In the genomic region with DNA sequence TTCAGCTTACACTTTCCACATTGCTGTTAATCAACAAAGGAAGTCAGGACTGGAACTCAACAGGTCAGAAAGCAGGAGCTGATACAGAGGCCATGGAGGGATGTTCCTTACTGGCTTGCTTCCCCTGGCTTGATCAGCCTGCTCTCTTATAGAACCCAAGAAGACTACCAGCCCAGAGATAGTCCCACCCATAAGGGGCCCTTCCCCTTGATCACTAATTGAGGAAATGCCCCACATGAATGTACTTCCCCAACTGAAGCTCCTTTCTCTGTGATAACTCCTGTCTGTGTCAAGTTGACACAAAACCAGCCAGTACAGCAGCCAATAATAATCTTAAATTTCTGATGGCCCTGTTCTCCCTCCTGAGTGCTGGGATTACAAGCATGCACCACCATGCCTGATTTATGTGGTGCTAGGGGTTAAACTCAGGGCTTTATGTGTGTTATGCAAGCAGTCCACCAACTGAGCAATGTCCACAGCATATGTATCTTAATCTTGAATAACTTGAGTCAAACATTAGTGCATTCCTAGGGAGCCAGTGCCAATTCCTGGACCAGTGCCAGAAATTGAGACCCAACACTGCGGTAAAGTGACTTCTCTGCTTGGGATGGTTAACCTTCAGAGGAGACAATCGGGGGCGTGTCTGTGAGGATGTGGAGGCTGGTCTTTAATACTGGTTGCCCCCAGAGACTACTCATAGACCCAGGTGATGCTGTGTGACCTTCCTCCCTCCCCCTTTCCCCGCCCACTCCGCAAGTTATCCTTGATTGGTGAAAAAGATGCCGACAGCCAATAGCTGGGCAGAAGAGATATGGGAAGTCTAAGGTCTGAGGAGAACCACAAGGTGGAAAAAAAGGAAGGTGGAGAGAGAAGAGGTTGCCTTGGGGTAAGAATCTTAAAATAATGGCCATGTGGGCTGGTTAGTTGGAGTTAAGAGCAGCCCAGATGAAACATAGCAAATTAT, we compare ENCODE assay signal across 17 mouse cellular contexts. TPM values are rescaled to one million over a fixed set of nuclear protein-coding genes. Genes with fewer than 3 reads are reported as not detected.
DNase-seq lines count a peak whose midpoint lies in the region; ATAC-seq lines count a peak whose summit lies in the region.
"Had no signal": no experiment of that assay in that cellular context is flagged by ENCODE, and none has a peak within 500 bp of the region (broad histone marks: within the 10 kb centered on the region; RNA-seq: fewer than 3 reads in every experiment).

No protein-coding gene starts in this region.

- ATAC-seq in lung, embryonic 16.5 days (ENCODE audit: low read depth), result peak; percentile 49; the same call in 1 of the 2 replicates
- ATAC-seq in megakaryocyte, adult 5-6 weeks (ENCODE audit: poor library complexity, severe bottlenecking), result peak; percentile 40; the same call in 1 of the 2 replicates
- no peak for ATAC-seq in forebrain, embryonic 13.5 days
- ATAC-seq: forebrain, embryonic 14.5 days; liver, postnatal 0 days had no signal

- no peak overlapping the region for H3K27ac ChIP-seq in lung, embryonic 16.5 days (ENCODE audit: low read length)
- no peak overlapping the region for H3K27ac ChIP-seq in forebrain, embryonic 13.5 days
- H3K27ac ChIP-seq: embryonic facial prominence, embryonic 10.5 days; hindbrain, embryonic 12.5 days; limb, embryonic 15.5 days had no signal

- H3K9me3 ChIP-seq in lung, embryonic 16.5 days (ENCODE audit: control insufficient read depth, low read length), result no peaks in the 10 kb centered on the region
- no peaks in the 10 kb centered on the region for H3K9me3 ChIP-seq in forebrain, embryonic 13.5 days (replicated peaks)
- H3K9me3 ChIP-seq: embryonic facial prominence, embryonic 10.5 days; hindbrain, embryonic 12.5 days; limb, embryonic 15.5 days had no signal

- no peak overlapping the region for H3K9ac ChIP-seq in lung, embryonic 16.5 days (ENCODE audit: low read length)
- H3K9ac ChIP-seq in forebrain, embryonic 13.5 days, result no peak overlapping the region
- H3K9ac ChIP-seq: hindbrain, embryonic 12.5 days; limb, embryonic 15.5 days; liver, postnatal 0 days had no signal

- H3K36me3 ChIP-seq in lung, embryonic 16.5 days (ENCODE audit: control insufficient read depth, insufficient read depth, low read length), result peaks cover 11% of the 10 kb centered on the region
- peaks cover 26% of the 10 kb centered on the region for H3K36me3 ChIP-seq in forebrain, embryonic 13.5 days (ENCODE audit: poor library complexity, severe bottlenecking)

- no peaks in the 10 kb centered on the region for H3K27me3 ChIP-seq in lung, embryonic 16.5 days (ENCODE audit: control insufficient read depth, insufficient read depth, low read depth, low read length)
- no peaks in the 10 kb centered on the region for H3K27me3 ChIP-seq in forebrain, embryonic 13.5 days
- H3K27me3 ChIP-seq: hindbrain, embryonic 12.5 days; limb, embryonic 15.5 days had no signal

- no peak overlapping the region for H3K4me3 ChIP-seq in lung, embryonic 16.5 days (ENCODE audit: low read length)
- H3K4me3 ChIP-seq in forebrain, embryonic 13.5 days, result no peak overlapping the region
- H3K4me3 ChIP-seq: embryonic facial prominence, embryonic 10.5 days; hindbrain, embryonic 12.5 days; limb, embryonic 15.5 days had no signal

- no peaks in the 10 kb centered on the region for H3K4me1 ChIP-seq in lung, embryonic 16.5 days (replicated peaks; ENCODE audit: control insufficient read depth, insufficient read depth, low read length)
- H3K4me1 ChIP-seq in forebrain, embryonic 13.5 days, result no peaks in the 10 kb centered on the region
- H3K4me1 ChIP-seq: embryonic facial prominence, embryonic 10.5 days; hindbrain, embryonic 12.5 days; limb, embryonic 15.5 days had no signal

- DNase-seq in lung, postnatal 14 days, result no peak
- peak; percentile 29 for DNase-seq in ZHBTc4 (ENCODE audit: low read depth, low spot score)
- peak; percentile 58 for DNase-seq in kidney, adult 9 months
- no peak for DNase-seq in ovary, postnatal 36 days (ENCODE audit: low spot score)
- DNase-seq in right cerebral cortex, postnatal 4 days, result no peak
- DNase-seq: adrenal gland, postnatal 14 days; cerebellum, adult 18-20 months; cerebellum, postnatal 36 days; liver, postnatal 0 days; thymus, postnatal 14 days had no signal

- WGBS in lung, embryonic 16.5 days, result 65% methylated on average over 6 of the region's 6 CpGs
- WGBS in forebrain, embryonic 13.5 days, result 73% methylated on average over 6 of the region's 6 CpGs

- H3K4me2 ChIP-seq in lung, embryonic 16.5 days (ENCODE audit: low read depth, low read length), result no peak overlapping the region
- no peak overlapping the region for H3K4me2 ChIP-seq in forebrain, embryonic 13.5 days
- H3K4me2 ChIP-seq: hindbrain, embryonic 12.5 days; limb, embryonic 15.5 days had no signal

RNA-seq across cellular contexts. Expression of gene Aifm2, which starts 8.4 kb away (rescaled TPM):
- polyA plus RNA-seq in lung, embryonic 16.5 days (2015; fragmentation: Nextera tagmentation; extraction: Ambion mirVana), result 15.2 and 16.9 TPM in 2 replicates
- 3.9 and 5.9 TPM in 2 replicates for total RNA-seq in megakaryocyte, adult 5-6 weeks (2015)
- 15.7 and 19.1 TPM in 2 replicates for total RNA-seq in megakaryocyte, adult 5-6 weeks (2017)
- 5.0 and 5.1 TPM in 2 replicates for polyA plus RNA-seq in forebrain, embryonic 13.5 days (2015; fragmentation: Nextera tagmentation; extraction: Ambion mirVana)

RNA-seq across cellular contexts. Expression of gene Tysnd1, which starts 11.4 kb away (rescaled TPM):
- 17.8 and 19.2 TPM in 2 replicates for polyA plus RNA-seq in lung, embryonic 16.5 days (2015; fragmentation: Nextera tagmentation; extraction: Ambion mirVana)
- total RNA-seq in megakaryocyte, adult 5-6 weeks (2015), result 11.4 and 12.9 TPM in 2 replicates
- 8.2 and 13.1 TPM in 2 replicates for total RNA-seq in megakaryocyte, adult 5-6 weeks (2017)
- 18.0 and 18.4 TPM in 2 replicates for polyA plus RNA-seq in forebrain, embryonic 13.5 days (2015; fragmentation: Nextera tagmentation; extraction: Ambion mirVana)

RNA-seq across cellular contexts. Expression of gene Sar1a, which starts 26.6 kb away (rescaled TPM):
- 230 and 231 TPM in 2 replicates for polyA plus RNA-seq in lung, embryonic 16.5 days (2015; fragmentation: Nextera tagmentation; extraction: Ambion mirVana)
- total RNA-seq in megakaryocyte, adult 5-6 weeks (2015), result 71.2 and 73.2 TPM in 2 replicates
- total RNA-seq in megakaryocyte, adult 5-6 weeks (2017), result 74.8 and 86.9 TPM in 2 replicates
- 205 and 216 TPM in 2 replicates for polyA plus RNA-seq in forebrain, embryonic 13.5 days (2015; fragmentation: Nextera tagmentation; extraction: Ambion mirVana)

RNA-seq across cellular contexts. Expression of gene Ppa1, which starts 58.3 kb away (rescaled TPM):
- 125 and 138 TPM in 2 replicates for polyA plus RNA-seq in lung, embryonic 16.5 days (2015; fragmentation: Nextera tagmentation; extraction: Ambion mirVana)
- total RNA-seq in megakaryocyte, adult 5-6 weeks (2015), result 14.1 and 27.8 TPM in 2 replicates
- total RNA-seq in megakaryocyte, adult 5-6 weeks (2017), result 30.9 and 31.3 TPM in 2 replicates
- 285 and 287 TPM in 2 replicates for polyA plus RNA-seq in forebrain, embryonic 13.5 days (2015; fragmentation: Nextera tagmentation; extraction: Ambion mirVana)

Comparison
In these comparisons a context has a peak if more than half of its experiments do, and no peak if none do; other contexts are left out.
1. DNase-seq: peak in ZHBTc4 (single experiment) and kidney, adult 9 months (single experiment); none in lung, postnatal 14 days (single experiment), ovary, postnatal 36 days (single experiment) and right cerebral cortex, postnatal 4 days (single experiment).